Mouse (Mus musculus) heart, postnatal 14 days (tissue): ENCODE measurements at regions not wholly inside any gene's neighbourhood (a gene's known extent, or its start where the extent isn't known, plus 50 kb on each side); places are given as distances from the start of the nearest gene placed in this dataset.

ENCODE experiments used
- DNase-seq, 2 experiments: peaks; one replicate each; pipeline ENCODE4 v3.0.0; 2021 to 2022
- intact Hi-C: fragments of 180-260 bp; cut with DNase I; formaldehyde crosslinking; loops from one replicate; pipeline ENCODE4 v1.15.1; 2025

GRCm38 (mm10) chr15:42277247-42277646 is 2143.1 kb downstream of the 9330182O14Rik start:
- intact Hi-C loops, result no loop called here
- no peak for DNase-seq

DNA sequence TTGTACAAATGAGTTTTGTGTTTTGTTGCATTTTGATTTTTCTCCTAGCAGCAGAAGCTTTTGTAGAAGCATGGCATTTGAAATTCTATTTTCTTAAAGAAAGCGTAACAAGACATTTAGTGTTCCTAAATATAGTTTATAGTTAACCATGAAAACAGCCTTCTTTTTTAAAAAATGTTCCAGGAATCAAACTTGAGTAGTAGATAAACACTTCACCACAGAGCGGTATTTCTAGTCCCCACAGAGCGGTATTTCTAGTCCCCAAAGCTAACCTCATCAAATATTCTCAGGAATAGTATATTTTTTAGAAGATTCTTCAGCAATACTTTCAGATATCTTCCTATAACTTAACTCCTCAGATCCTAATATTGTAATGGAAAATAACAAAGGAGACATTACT is 2146.6 kb downstream of the 9330182O14Rik start:
- intact Hi-C loops, result no loop called here
- DNase-seq, result no peak

DNA sequence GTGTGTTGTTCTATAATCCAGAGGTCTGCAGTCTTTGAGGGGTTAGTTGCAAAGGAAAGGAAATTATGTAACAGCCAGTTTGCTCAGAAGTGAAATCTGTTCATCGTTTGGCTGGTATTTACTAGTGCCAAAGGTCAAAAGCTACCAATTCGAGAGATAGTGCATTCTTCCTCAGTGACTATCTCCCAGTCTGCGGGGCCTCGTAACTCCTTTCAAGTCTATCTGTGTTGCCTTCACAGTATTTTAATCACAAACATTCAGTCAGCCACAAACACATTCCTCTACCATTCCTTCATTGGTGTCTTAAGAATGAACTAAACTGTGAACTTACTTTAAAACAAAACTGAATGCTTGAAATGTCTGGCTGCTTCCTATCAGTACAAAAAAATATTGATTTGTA is 2162.2 kb downstream of the 9330182O14Rik start:
- intact Hi-C loops, result no loop called here
- DNase-seq, result no peak

DNA sequence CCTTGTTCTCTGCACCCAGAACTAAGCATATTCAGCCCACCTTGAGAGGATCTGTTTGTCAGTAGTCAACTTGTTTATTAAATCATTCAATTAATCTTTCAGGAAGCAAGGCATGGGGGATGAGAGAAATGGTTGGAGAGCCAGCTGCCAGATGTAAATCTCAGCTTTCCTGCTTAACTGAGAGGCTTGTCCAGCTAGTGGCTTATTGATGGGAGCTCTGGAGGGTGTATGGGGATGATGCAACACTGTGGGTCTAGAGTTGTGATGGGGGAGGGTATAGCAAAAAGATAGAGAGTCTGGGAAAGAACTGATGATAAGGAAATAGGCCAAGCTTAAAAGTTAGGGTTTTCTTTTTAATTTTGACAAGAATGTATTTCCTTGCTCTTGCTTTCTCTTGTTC is 2163.3 kb downstream of the 9330182O14Rik start:
- no peak for DNase-seq
- intact Hi-C loops, result no loop called here

DNA sequence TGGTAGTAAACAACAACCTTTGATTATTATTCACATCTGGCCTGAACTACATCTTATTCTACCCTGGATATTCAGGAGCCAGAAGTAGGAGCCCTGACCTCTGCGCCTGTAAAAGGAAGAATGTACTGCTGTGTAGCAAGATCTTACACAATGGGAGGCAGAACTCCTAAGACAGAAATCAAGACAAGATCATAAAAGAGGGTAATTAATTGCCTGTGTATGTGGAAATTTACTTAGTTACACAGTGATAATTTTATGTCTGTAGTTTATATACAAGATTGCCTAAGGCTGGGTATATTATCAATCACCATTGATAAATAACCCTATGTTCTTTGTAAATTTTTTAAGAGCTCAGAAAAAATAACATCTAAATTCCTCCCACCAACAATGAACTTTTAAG is 2167.8 kb downstream of the 9330182O14Rik start:
- DNase-seq, result no peak
- intact Hi-C loops, result no loop called here

DNA sequence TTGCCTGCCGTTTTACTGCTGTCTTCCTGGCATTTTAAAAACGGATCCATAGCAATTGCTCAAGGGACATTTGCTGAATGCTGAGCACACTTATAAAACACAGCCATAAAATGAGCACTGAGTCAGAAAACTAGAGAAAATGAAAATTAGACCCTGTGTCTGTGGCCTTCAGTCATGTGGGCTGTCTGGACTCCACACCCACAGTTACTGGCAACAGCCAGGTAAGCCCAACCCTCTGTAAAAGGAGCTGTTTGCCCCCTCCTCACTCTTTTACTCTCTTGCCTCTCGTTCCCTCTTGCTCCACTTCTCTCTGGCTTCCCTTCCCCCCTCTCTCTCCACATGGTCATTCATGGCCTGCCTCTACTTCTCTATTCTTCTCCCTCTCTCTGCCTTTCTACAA is 2169.9 kb downstream of the 9330182O14Rik start:
- intact Hi-C loops, result no loop called here
- DNase-seq, result no peak

DNA sequence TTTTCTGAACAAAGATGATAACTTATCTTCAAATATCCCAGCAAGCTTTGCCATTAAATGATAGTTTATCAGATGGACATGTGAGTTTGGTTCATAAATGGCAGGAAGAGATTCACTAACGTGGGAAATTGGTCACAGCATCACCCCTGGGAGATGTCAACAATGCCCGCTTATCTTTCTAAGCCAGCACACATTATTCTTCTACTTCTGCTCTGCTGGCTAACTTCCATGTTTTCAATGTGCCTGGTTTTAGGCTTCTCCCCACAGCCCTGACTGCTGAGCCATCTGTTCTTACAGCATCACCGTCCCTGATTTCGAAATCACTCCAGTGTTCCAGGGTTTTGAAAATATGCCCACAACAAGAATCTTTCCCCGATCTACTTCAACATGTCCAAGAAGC is 2175.4 kb downstream of the 9330182O14Rik start:
- DNase-seq, result peak in 1 of 2 experiments; percentile 3
- intact Hi-C loops, result no loop called here

DNA sequence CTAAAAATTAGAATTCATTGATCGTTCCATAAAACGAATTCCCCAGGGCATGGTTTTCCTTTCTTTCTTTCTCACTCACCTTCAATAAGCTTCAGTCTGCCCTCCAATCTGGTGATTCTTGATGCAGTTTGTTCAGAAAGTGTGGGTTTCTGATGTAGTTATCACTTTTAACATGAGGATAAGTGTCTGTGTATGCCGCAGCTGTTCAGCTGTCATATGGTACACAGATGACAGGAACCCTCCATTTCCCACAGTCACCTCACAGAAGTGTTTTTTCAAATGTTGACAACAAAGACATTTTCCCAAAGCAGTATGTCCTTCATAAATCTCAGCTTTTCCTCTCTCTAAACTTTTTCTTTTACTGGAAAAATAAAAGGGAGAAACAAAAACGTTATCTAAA is 2177.0 kb downstream of the 9330182O14Rik start:
- DNase-seq, result no peak
- intact Hi-C loops, result no loop called here

DNA sequence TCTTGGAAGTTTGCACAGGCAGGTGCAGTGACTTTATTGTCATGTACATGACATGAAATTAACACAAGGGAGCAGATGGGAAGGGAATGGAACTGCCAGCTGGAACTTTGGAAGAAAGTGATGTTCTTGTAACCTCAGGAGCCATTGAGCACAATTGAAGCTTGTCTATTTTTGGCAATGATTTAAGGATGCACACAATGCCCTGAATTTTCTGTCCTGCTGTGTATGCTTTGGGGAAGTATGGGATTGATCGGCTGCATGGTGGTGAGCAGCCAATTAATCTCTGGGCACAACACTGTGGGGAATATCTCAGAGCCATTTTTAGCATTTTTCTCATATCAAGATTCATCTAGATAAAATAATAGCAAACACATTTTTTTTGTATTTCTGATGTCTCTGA is 2186.2 kb downstream of the 9330182O14Rik start:
- intact Hi-C loops, result no loop called here
- DNase-seq, result no peak

DNA sequence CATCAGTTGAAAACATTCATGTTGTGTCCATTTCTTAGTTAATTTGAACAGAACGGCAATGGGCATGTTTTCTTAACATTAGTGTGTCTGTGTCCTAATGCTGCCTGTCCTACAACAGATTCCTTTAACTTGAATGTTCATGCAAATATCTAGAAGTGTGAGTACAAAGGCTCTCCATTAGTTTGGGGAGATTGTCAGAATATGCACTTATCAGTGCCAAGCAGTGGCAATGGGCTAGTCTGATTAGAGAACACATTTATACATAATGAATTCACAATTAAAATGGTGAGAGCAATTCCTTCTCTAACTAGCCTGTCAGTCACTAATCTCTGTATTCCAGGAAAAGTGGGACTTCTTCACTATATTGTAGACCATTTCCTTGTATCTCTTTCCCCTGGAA is 2188.8 kb downstream of the 9330182O14Rik start:
- intact Hi-C loops, result no loop called here
- no peak for DNase-seq

DNA sequence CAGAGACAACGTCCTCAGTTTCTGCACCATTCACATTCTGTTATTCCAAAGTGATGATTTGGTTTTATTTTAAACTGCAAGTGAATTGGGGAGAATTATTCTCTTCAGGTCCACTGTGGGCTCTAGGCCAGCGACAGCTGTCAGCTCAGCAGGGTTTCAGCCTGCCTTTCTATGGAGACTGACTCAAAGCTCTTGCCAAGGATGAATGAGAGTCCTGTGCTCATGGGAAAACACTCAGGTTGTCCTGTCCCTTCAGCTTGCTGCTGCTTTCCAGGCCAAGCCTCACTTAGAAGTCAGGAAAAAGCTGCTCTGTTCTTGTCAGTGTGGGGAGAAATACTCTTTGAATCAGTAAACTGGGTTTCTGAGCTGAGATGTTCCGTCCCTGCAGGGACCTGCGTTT is 2191.1 kb downstream of the 9330182O14Rik start:
- no peak for DNase-seq
- intact Hi-C loops, result no loop called here

DNA sequence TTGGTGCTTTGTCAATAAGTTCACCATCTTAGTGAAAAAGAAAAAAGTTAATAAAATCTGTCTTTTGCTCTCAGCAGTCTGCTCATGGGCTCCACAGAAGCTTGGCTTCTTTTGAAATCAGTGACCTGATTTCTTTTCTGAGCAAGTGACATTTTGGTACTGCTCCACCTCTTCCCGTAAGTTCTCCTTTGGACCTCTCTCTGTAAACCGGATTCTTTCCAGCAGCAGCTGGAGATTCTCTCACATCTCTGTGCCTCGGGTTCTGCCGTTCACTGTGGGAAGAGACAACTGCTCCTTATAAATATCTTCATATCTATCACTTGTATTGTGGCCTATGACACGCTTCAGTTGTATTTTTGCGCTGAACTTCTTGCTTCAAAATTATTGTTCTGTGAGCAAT is 2194.4 kb downstream of the 9330182O14Rik start:
- DNase-seq, result peak in 1 of 2 experiments; percentile 7
- intact Hi-C loops, result no loop called here

DNA sequence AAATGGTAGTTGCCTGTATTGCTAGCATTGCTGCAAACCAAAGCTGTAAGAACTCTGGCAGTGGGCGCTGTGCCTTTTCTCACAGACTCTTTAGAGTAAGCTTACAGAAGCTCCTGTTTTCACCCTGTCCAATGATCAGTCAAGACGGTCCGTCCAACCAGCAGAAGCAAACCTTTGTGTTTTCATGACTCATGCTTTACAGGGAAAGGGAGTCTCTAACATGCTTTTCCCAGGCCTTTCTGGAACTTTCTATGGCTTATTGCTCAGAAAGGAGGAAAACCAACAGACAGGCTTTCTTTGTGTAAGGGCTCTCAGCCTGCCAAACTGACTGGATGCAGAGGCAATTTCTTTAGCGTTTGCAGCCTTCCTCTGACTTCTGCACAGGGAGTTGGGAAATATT is 2195.6 kb downstream of the 9330182O14Rik start:
- DNase-seq, result peak; percentile 2 to 3
- intact Hi-C loops, result no loop called here

- DNase-seq, result no peak
- intact Hi-C loops, result no loop called here
Measured at GRCm38 (mm10) chr15:42333642-42334041, 2199.5 kb downstream of the 9330182O14Rik start.

DNA sequence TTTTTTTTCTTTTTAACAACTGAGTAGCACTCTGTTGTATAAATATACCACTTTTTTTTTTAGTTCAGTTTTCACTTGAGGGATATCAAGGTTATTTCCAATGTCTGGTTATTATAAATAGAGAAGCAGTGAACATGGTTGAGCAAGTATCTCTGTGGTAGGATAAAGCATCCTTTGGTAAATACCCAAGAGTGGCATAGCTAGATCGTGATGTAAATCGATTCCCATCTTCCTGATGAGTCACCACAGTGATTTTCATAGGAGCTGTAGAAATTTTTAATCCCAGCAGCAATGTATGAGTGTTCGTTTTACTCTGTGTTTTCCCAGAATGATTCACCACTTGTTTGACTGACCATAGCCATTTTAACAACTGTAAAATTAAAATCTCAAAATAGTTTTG is 2212.0 kb downstream of the 9330182O14Rik start:
- intact Hi-C loops, result no loop called here
- no peak for DNase-seq

GRCm38 (mm10) chr15:42361871-42362270 is 2227.7 kb downstream of the 9330182O14Rik start:
- intact Hi-C loops, result no loop called here

GRCm38 (mm10) chr15:42364979-42365378 is 2230.8 kb downstream of the 9330182O14Rik start:
- no peak for DNase-seq
- intact Hi-C loops, result no loop called here

More at GRCm38 (mm10) chr15:42361871-42362270, 2227.7 kb downstream of the 9330182O14Rik start:
- DNase-seq, result no peak

DNA sequence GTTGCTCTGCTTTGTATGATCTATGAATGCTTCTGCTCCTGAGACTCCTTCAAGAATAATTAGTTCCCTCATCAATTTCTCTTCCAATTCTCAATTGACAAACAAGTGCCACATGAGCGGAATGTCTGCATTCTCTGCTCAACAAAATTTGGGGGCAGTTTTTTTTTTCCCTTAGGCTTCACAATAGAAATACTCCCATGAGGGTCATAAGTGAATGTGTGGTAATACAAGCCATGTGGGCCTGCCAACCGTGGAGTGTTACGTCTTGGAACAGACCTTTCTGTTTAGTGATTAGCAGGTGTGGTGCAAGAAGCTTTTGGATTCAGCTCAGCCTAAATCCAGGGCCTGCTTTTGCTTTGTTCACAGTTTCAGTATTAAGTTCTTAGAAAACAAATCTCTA is 2232.6 kb downstream of the 9330182O14Rik start:
- intact Hi-C loops, result no loop called here
- no peak for DNase-seq

- intact Hi-C loops, result no loop called here
- no peak for DNase-seq
Measured at GRCm38 (mm10) chr15:42369603-42370002, 2235.4 kb downstream of the 9330182O14Rik start.

GRCm38 (mm10) chr15:42370044-42370443 is 2235.9 kb downstream of the 9330182O14Rik start:
- no peak for DNase-seq
- intact Hi-C loops, result no loop called here

DNA sequence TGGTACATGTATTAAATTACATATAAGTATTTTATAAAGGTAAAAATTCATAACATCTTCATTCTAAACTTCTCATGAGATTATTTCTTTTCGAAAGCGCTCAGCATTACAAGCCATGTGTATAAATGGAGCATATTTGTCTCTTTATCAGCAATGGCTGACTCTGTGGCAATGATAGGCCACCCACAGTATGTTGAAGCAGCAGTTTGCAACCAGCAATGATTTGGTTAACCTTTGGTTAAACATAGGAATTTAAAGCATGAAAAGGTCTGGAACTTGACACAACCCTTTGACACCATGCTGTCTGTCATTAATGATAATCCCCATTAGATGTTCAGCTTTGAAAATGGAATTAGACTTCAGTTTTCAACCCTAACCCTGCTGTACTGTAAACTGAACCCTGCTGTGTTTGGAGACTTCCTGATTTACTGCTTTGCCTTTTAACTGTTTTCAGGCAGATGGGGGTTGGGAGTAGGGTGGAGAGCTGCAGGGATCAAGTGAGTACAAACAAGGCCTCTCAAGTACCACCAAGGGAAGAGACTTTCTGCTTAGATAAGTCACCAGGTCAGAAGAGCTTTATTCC is 2238.6 kb downstream of the 9330182O14Rik start:
- DNase-seq, result no peak
- intact Hi-C loops, result no loop called here
